Mouse (Mus musculus): ENCODE data around the gene Cd207. TPM values are rescaled to one million over a fixed set of nuclear protein-coding genes. Genes with fewer than 3 reads are reported as not detected.

The Cd207 gene
- polyA plus RNA-seq, 1 experiment: not detected

DNA sequence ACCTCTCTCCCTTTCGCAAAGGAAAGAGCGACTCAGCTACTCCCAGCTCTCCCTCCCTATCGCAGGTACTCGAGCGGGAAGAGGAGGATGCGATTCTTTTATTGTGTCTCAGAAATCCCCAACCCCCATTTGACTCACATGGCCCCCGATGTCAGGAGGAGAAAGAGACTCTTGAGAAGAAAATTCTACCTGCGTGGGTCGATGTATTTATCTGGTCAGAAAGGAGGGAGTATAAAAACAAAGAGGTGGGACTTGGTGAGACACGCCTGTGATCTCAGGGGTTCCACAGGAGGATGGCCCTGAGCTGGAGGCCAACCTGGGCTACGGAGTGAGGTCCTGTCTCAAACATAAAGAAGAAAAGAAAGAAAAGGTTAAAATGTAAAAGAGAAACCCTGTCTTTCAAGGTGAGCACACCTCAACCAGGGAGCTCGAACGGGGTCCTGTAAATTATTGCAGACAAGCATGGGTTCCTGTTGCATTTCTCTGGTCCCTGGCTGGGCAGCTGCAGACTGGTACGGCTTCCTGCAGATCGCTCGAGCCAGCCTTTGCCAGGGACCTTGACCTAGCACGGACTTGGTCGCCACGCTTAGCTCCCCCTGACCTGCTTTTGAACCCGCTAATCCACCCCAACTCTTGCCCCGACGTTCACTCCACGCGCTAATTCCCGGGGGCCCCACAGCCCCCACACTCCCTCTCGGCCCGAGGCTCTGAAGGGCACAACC lies 25.5 kb upstream of the Cd207 start:
- no peaks in the 10 kb centered on the region for H3K79me3 ChIP-seq (ENCODE audit: low read depth)
- H3K4me3 ChIP-seq (ENCODE audit: insufficient read depth, poor library complexity, severe bottlenecking): no peak overlapping the region
- no peak for TF ChIP-seq CEBPB (IDR thresholded peaks at IDR 0.05; ENCODE audit: low read depth)
- TF ChIP-seq FOSL1 (IDR thresholded peaks at IDR 0.05; ENCODE audit: insufficient read depth, low read length, poor library complexity, severe bottlenecking): no peak
- no peak for TF ChIP-seq MYOG (IDR thresholded peaks at IDR 0.05; ENCODE audit: control insufficient read depth, extremely low read depth, insufficient read length)
- TF ChIP-seq MAX (IDR thresholded peaks at IDR 0.05): no peak
- no peak for TF ChIP-seq USF1 (IDR thresholded peaks at IDR 0.05; ENCODE audit: low read depth)
- TF ChIP-seq MYOD1 (IDR thresholded peaks at IDR 0.05; ENCODE audit: control insufficient read depth, insufficient read length, low read depth): no peak
- no peak for TF ChIP-seq CTCF (IDR thresholded peaks at IDR 0.05; ENCODE audit: control insufficient read depth, insufficient read depth, insufficient read length)
- H3ac ChIP-seq (ENCODE audit: control insufficient read depth, insufficient read length, low read depth): no peak overlapping the region
- no peaks in the 10 kb centered on the region for H3K79me2 ChIP-seq (ENCODE audit: control insufficient read depth, insufficient read depth)
- peaks cover 86% of the 10 kb centered on the region for H3K27me3 ChIP-seq (ENCODE audit: control insufficient read depth, insufficient read depth, insufficient read length)
- H3K36me3 ChIP-seq (ENCODE audit: control insufficient read depth, insufficient read depth): no peaks in the 10 kb centered on the region

DNA sequence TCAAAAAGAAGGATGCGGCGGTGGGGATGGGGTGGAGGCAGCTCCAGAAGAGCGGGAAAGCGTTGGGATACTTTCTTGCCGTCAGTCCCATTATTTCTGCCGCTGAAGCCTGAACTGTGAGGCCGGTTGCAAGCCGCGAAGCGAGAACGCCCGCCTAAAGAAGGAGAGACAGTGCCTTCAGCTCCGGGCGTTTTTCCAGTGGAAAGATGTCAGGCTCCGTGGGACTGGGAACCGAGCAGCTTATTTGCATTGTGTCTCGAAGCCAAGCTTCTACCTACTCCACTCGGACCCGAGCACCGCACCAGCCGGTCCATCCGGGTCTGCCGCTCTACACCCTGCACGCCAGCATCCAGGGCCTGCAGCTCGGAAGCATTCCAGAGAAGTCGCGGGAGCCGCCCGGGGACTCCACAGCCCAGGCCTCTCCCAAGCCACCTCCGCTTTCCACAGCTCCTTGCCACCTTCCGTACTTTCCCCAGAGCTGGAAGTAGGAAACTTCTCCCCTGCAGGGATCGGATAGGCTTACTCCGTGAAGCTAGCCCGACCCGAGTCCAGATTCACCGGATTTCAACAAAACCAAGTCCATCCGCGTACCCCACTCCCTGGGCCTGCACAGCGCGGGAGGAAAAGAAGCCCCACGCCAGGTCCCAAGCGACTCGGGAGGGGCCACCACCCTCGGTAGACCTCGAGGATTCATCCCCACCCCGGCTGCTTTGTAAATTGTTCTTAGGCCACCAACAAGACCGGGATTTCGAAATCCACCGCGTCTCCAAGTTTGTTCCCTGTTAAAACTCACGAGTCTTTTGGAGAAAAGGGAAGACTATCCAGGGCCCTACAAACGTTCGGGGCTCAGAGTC lies 24.7 kb upstream of the Cd207 start:
- H3K4me3 ChIP-seq (ENCODE audit: insufficient read depth, poor library complexity, severe bottlenecking): no peak overlapping the region
- TF ChIP-seq CTCF (IDR thresholded peaks at IDR 0.05; ENCODE audit: control insufficient read depth, insufficient read depth, insufficient read length) (no peak), FOSL1 (IDR thresholded peaks at IDR 0.05; ENCODE audit: insufficient read depth, low read length, poor library complexity, severe bottlenecking) (no peak), MYOD1 (IDR thresholded peaks at IDR 0.05; ENCODE audit: control insufficient read depth, insufficient read length, low read depth) (no peak), CEBPB (IDR thresholded peaks at IDR 0.05; ENCODE audit: low read depth) (no peak), MYOG (IDR thresholded peaks at IDR 0.05; ENCODE audit: control insufficient read depth, extremely low read depth, insufficient read length) (no peak), MAX (IDR thresholded peaks at IDR 0.05) (no peak), USF1 (IDR thresholded peaks at IDR 0.05; ENCODE audit: low read depth) (no peak)
- H3K79me2 ChIP-seq (ENCODE audit: control insufficient read depth, insufficient read depth): no peaks in the 10 kb centered on the region
- peaks cover 86% of the 10 kb centered on the region for H3K27me3 ChIP-seq (ENCODE audit: control insufficient read depth, insufficient read depth, insufficient read length)
- no peak overlapping the region for H3ac ChIP-seq (ENCODE audit: control insufficient read depth, insufficient read length, low read depth)
- H3K79me3 ChIP-seq (ENCODE audit: low read depth): no peaks in the 10 kb centered on the region
- no peaks in the 10 kb centered on the region for H3K36me3 ChIP-seq (ENCODE audit: control insufficient read depth, insufficient read depth)

DNA sequence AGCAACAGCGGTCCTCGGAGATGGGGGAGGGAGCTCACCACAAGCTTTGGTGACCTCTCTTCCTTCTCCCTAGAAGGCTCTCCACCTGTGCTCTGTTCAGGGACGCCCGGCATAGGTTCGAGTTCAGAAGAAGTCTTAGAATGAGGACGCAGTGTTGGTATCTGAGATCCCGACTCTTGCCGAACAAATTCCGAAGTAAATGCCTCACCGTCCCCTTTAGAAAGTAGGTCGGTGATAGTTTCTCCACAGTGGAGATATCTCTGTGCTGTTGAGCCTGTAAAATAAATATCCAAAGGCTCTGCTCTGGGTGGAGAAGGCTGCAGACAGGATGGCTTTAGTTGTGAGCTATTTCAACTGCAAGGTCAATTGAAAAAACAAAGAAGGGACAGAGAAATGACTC lies 23.3 kb upstream of the Cd207 start:
- no peak overlapping the region for H3ac ChIP-seq (ENCODE audit: control insufficient read depth, insufficient read length, low read depth)
- no peak overlapping the region for H3K4me3 ChIP-seq (ENCODE audit: insufficient read depth, poor library complexity, severe bottlenecking)
- no peaks in the 10 kb centered on the region for H3K36me3 ChIP-seq (ENCODE audit: control insufficient read depth, insufficient read depth)
- H3K79me3 ChIP-seq (ENCODE audit: low read depth): no peaks in the 10 kb centered on the region
- no peaks in the 10 kb centered on the region for H3K79me2 ChIP-seq (ENCODE audit: control insufficient read depth, insufficient read depth)
- no peak for TF ChIP-seq USF1 (IDR thresholded peaks at IDR 0.05; ENCODE audit: low read depth)
- TF ChIP-seq MYOG (IDR thresholded peaks at IDR 0.05; ENCODE audit: control insufficient read depth, extremely low read depth, insufficient read length): no peak
- TF ChIP-seq FOSL1 (IDR thresholded peaks at IDR 0.05; ENCODE audit: insufficient read depth, low read length, poor library complexity, severe bottlenecking): no peak
- TF ChIP-seq CTCF (IDR thresholded peaks at IDR 0.05; ENCODE audit: control insufficient read depth, insufficient read depth, insufficient read length): no peak
- no peak for TF ChIP-seq MYOD1 (IDR thresholded peaks at IDR 0.05; ENCODE audit: control insufficient read depth, insufficient read length, low read depth)
- TF ChIP-seq CEBPB (IDR thresholded peaks at IDR 0.05; ENCODE audit: low read depth): no peak
- TF ChIP-seq MAX (IDR thresholded peaks at IDR 0.05): no peak
- peaks cover 86% of the 10 kb centered on the region for H3K27me3 ChIP-seq (ENCODE audit: control insufficient read depth, insufficient read depth, insufficient read length)

DNA sequence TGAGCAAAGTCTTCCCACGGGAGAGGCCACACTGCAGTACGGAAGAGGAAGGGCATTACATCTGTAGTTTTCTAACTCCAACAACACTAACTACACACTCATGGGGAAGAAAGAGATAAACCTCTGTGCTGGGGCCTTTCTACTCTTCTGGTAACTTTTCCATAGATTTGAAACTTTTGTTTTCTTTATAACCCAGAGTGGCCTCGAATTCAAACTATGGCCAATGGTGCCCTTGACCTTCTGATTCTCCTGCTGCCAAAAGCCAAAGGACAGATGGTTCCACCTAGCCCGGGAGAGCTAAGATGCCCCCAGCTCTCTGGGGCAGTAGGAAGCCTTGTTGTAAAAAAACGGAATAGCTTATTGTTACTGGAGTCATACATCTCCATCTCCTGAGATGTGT lies 22.3 kb upstream of the Cd207 start:
- H3ac ChIP-seq (ENCODE audit: control insufficient read depth, insufficient read length, low read depth): no peak overlapping the region
- H3K79me2 ChIP-seq (ENCODE audit: control insufficient read depth, insufficient read depth): no peaks in the 10 kb centered on the region
- H3K36me3 ChIP-seq (ENCODE audit: control insufficient read depth, insufficient read depth): no peaks in the 10 kb centered on the region
- no peak overlapping the region for H3K4me3 ChIP-seq (ENCODE audit: insufficient read depth, poor library complexity, severe bottlenecking)
- no peak for TF ChIP-seq USF1 (IDR thresholded peaks at IDR 0.05; ENCODE audit: low read depth)
- no peak for TF ChIP-seq CTCF (IDR thresholded peaks at IDR 0.05; ENCODE audit: control insufficient read depth, insufficient read depth, insufficient read length)
- TF ChIP-seq MYOD1 (IDR thresholded peaks at IDR 0.05; ENCODE audit: control insufficient read depth, insufficient read length, low read depth): no peak
- TF ChIP-seq FOSL1 (IDR thresholded peaks at IDR 0.05; ENCODE audit: insufficient read depth, low read length, poor library complexity, severe bottlenecking): no peak
- no peak for TF ChIP-seq MAX (IDR thresholded peaks at IDR 0.05)
- TF ChIP-seq CEBPB (IDR thresholded peaks at IDR 0.05; ENCODE audit: low read depth): no peak
- no peak for TF ChIP-seq MYOG (IDR thresholded peaks at IDR 0.05; ENCODE audit: control insufficient read depth, extremely low read depth, insufficient read length)
- H3K27me3 ChIP-seq (ENCODE audit: control insufficient read depth, insufficient read depth, insufficient read length): peaks cover 83% of the 10 kb centered on the region
- no peaks in the 10 kb centered on the region for H3K79me3 ChIP-seq (ENCODE audit: low read depth)

DNA sequence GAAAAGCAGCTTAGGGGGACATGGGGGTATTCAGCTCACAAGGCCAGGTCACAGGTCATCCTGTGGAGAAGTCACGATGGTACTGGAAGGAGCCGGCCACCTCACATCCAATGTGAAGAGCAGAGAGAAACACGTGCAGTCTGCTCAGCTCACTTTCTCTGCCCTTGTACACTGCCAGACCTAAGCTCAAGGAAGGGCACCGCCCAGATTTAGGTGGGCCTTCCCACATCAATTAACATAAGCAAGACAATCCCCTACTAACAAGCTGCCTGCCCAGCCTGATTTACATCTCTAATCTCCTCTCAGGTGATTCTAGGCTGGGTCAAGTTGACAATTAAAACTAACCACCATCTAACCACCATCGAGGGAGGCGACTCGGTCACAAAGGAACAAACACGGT lies 20.3 kb upstream of the Cd207 start:
- Histone ChIP-seq H3K79me3 (ENCODE audit: low read depth) (no peaks in the 10 kb centered on the region), H3K27me3 (ENCODE audit: control insufficient read depth, insufficient read depth, insufficient read length) (peaks cover 77% of the 10 kb centered on the region), H3ac (ENCODE audit: control insufficient read depth, insufficient read length, low read depth) (no peak overlapping the region), H3K4me3 (ENCODE audit: insufficient read depth, poor library complexity, severe bottlenecking) (no peak overlapping the region), H3K79me2 (ENCODE audit: control insufficient read depth, insufficient read depth) (no peaks in the 10 kb centered on the region), H3K36me3 (ENCODE audit: control insufficient read depth, insufficient read depth) (no peaks in the 10 kb centered on the region)
- no peak for TF ChIP-seq FOSL1 (IDR thresholded peaks at IDR 0.05; ENCODE audit: insufficient read depth, low read length, poor library complexity, severe bottlenecking)
- no peak for TF ChIP-seq MYOD1 (IDR thresholded peaks at IDR 0.05; ENCODE audit: control insufficient read depth, insufficient read length, low read depth)
